Mouse (Mus musculus) ES-Bruce4 (cell line): ENCODE data around the gene Hist1h3d.
A peak's percentile ranks its signal among the peaks of the same experiment; 100 is the strongest.
"Not testable (repeated sequence)": the region's sequence is repeated elsewhere in the genome, so short reads cannot be mapped to it uniquely, and the experiment has no call there.

ENCODE experiments used
- CTCF ChIP-seq: IDR thresholded peaks from one replicate; pipeline ENCODE4 v1.8.1; 2011; ENCODE audit warnings: low read depth, low read length
- EP300 ChIP-seq: IDR thresholded peaks from 2 replicates; pipeline ENCODE4 v1.6.1; 2011; ENCODE audit warnings: low read depth, low read length; ENCODE audit not compliant: insufficient read depth
- POLR2A ChIP-seq: IDR thresholded peaks from one replicate; pipeline ENCODE4 v1.8.1; 2011; ENCODE audit warnings: low read length; ENCODE audit not compliant: insufficient read depth

DNA sequence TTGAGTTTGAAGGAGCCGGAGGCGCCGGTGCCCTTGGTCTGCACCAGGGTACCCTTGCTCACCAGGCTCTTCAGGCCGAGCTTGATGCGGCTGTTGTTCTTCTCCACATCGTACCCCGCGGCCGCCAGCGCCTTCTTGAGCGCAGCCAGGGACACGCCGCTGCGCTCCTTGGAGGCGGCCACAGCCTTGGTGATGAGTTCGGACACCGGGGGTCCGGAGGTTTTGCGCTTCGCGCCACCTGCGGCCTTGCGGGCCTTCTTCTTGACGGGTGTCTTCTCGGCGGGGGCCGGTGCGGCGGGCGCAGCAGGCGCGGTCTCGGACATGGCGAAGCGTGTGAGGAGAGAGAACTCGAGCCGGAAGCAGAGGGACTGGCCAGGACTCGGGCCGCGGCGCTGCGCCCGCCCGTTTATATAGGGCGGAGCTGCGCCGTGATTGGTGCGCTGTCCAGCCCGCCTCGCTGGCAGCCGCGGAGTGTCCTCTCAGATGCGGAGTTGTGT lies 46.7 kb downstream of the Hist1h3d start, which contains the start of gene Hist1h1e:
- TF ChIP-seq EP300, result 0 out of 2 replicates have a peak, but pooled peaks have one; percentile 4
- TF ChIP-seq CTCF, result not testable (repeated sequence)
- peak; percentile 90 for TF ChIP-seq POLR2A
